Mouse (Mus musculus) liver, embryonic 11.5 days (tissue): ENCODE data around the gene Wrap53. TPM values are rescaled to one million over a fixed set of nuclear protein-coding genes. Genes with fewer than 3 reads are reported as not detected.

Source experiments
- ATAC-seq: fragments of 200-750 bp; cut with Nextera tagmentation; replicated peaks from 2 replicates; pipeline ENCODE4 v1.8.0; 2017; ENCODE audit warnings: moderate number of reproducible peaks, mild to moderate bottlenecking, moderate TSS enrichment, moderate library complexity; ENCODE audit not compliant: low FRiP score
- DNase-seq: peaks from one replicate; pipeline ENCODE4 v3.0.0-alpha.2; 2017; ENCODE audit warnings: low spot score
- H3K27ac ChIP-seq: fragments of 300-500 bp; sonication (generic); 2 replicates; pipeline ENCODE4 v1.5.1; 2014; ENCODE audit warnings: mild to moderate bottlenecking, low read depth, low read length, control low read depth
- H3K27me3 ChIP-seq: fragments of 300-500 bp; sonication (generic); replicated peaks from 2 replicates; pipeline ENCODE4 v1.6.1; 2014; ENCODE audit warnings: low read length, mixed read lengths; ENCODE audit not compliant: control insufficient read depth, insufficient read depth
- H3K36me3 ChIP-seq: fragments of 300-500 bp; sonication (generic); 2 replicates; pipeline ENCODE4 v1.6.1; 2014; ENCODE audit warnings: mild to moderate bottlenecking, low read length, moderate library complexity, mixed read lengths; ENCODE audit not compliant: control insufficient read depth, insufficient read depth
- H3K4me1 ChIP-seq: fragments of 300-500 bp; sonication (generic); replicated peaks from 2 replicates; pipeline ENCODE4 v1.6.1; 2014; ENCODE audit warnings: low read length, mixed read lengths; ENCODE audit not compliant: control insufficient read depth, insufficient read depth
- H3K4me2 ChIP-seq: fragments of 300-500 bp; sonication (generic); 2 replicates; pipeline ENCODE4 v1.6.1; 2014; ENCODE audit warnings: mild to moderate bottlenecking, control low read depth, moderate library complexity
- H3K4me3 ChIP-seq: fragments of 300-500 bp; sonication (generic); 2 replicates; pipeline ENCODE4 v1.5.1; 2014; ENCODE audit warnings: low read depth, low read length, control low read depth
- H3K9ac ChIP-seq: fragments of 300-500 bp; sonication (generic); 2 replicates; pipeline ENCODE4 v1.6.1; 2014; ENCODE audit warnings: low read depth, low read length, control low read depth
- H3K9me3 ChIP-seq: fragments of 300-500 bp; sonication (generic); 2 replicates; pipeline ENCODE4 v1.6.1; 2016; ENCODE audit warnings: low read length, inconsistent platforms, mixed read lengths; ENCODE audit not compliant: control insufficient read depth
- WGBS: fragments of 180-500 bp; shearing (Covaris S2); extraction: QIAGEN DNeasy Blood & Tissue Kit; methylation state at CpG from one replicate; pipeline ENCODE4 v1.1.7; 2014; 5-methylcytosine and 5-hydroxymethylcytosine counted together
- polyA plus RNA-seq: library from polyadenylated mRNA; unstranded; fragments of >200 nt; fragmentation: Nextera tagmentation; extraction: Ambion mirVana; gene quantifications from 2 replicates; pipeline ENCODE4 v1.2.1, GENCODE M21; 2014

Gene Wrap53
- polyA plus RNA-seq, 1 experiment from 2014 or later, result 39.3 TPM

- 0 out of 2 replicates have a peak overlapping the region, but pooled peaks have one; percentile 36 for H3K9ac ChIP-seq
- 17% methylated on average over 30 of the region's 30 CpGs for WGBS
- no peak overlapping the region for H3K27ac ChIP-seq
- H3K4me1 ChIP-seq, result no peaks in the 10 kb centered on the region
- H3K9me3 ChIP-seq, result no peaks in the 10 kb centered on the region
- H3K4me2 ChIP-seq, result peak overlapping the region; percentile 54
- peaks cover 12% of the 10 kb centered on the region for H3K27me3 ChIP-seq
- 0 out of 2 replicates have a peak overlapping the region, but pooled peaks have one; percentile 0 for H3K4me3 ChIP-seq
- DNase-seq (no peak), ATAC-seq (no peak)
- no peaks in the 10 kb centered on the region for H3K36me3 ChIP-seq
These were observed 52.7 kb downstream of the Wrap53 start for GRCm38 (mm10) chr11:69527098-69528030.

DNA sequence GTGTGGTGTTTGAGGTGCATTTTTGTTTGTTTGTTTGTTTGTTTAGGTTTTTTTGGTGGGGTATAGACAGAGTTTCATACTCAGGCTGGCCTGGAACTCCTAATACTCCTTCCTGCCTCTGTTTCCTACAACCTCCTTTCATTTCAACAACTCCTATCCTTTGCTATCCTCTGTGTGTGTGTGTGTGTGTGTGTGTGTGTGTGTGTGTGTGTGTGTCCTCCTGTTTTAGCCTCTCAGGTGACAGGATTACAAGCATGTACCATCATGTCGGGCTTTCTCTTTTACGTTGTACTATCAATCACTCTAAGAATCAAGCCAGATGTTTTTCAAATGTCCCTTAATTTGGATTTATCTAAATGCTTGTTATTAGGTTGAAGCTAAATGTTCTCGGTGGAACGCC is 53.4 kb downstream of the Wrap53 start:
- Histone ChIP-seq H3K4me1 (peaks cover 4% of the 10 kb centered on the region; the same call in 1 of the 2 replicates), H3K36me3 (no peaks in the 10 kb centered on the region), H3K27me3 (peaks cover 12% of the 10 kb centered on the region), H3K9ac (no peak overlapping the region), H3K4me2 (no peak overlapping the region), H3K9me3 (no peaks in the 10 kb centered on the region), H3K4me3 (no peak overlapping the region), H3K27ac (no peak overlapping the region)
- ATAC-seq (no peak), DNase-seq (no peak)
- 58% methylated on average over 4 of the region's 4 CpGs for WGBS

DNA sequence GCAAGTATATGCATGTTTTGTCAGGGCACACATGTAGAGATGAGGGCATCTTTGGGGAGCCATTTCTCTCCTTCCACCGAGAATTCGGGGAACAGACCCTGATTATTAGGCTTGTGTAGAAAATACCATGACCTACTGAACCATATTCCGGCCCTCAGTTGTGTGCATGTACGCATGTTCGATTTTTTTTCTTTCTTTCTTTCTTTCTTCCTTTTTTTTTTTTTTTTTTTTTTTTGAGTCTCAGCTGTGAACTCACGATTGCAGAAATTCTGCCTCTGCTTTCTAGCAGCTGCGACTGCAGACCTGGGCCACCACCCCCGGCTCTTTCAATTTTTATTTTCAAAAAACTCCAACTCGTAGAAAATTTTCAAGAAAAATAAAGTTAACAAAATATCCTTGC is 54.4 kb downstream of the Wrap53 start:
- WGBS, result 78% methylated on average over 9 of the region's 9 CpGs
- Histone ChIP-seq H3K27ac (no peak overlapping the region), H3K4me1 (peaks cover 14% of the 10 kb centered on the region), H3K4me2 (no peak overlapping the region), H3K4me3 (no peak overlapping the region), H3K9me3 (no peaks in the 10 kb centered on the region), H3K27me3 (peaks cover 12% of the 10 kb centered on the region), H3K36me3 (no peaks in the 10 kb centered on the region), H3K9ac (no peak overlapping the region)
- DNase-seq (no peak), ATAC-seq (no peak)

GRCm38 (mm10) chr11:69523651-69524050 is 56.4 kb downstream of the Wrap53 start:
- H3K9ac ChIP-seq, result no peak overlapping the region
- H3K36me3 ChIP-seq, result no peaks in the 10 kb centered on the region
- peaks cover 14% of the 10 kb centered on the region for H3K4me1 ChIP-seq
- no peak overlapping the region for H3K4me2 ChIP-seq
- DNase-seq (no peak), ATAC-seq (no peak)
- H3K27me3 ChIP-seq, result peaks cover 9% of the 10 kb centered on the region
- H3K9me3 ChIP-seq, result no peaks in the 10 kb centered on the region
- WGBS, result 84% methylated on average over 4 of the region's 4 CpGs
- H3K4me3 ChIP-seq, result no peak overlapping the region
- no peak overlapping the region for H3K27ac ChIP-seq

DNA sequence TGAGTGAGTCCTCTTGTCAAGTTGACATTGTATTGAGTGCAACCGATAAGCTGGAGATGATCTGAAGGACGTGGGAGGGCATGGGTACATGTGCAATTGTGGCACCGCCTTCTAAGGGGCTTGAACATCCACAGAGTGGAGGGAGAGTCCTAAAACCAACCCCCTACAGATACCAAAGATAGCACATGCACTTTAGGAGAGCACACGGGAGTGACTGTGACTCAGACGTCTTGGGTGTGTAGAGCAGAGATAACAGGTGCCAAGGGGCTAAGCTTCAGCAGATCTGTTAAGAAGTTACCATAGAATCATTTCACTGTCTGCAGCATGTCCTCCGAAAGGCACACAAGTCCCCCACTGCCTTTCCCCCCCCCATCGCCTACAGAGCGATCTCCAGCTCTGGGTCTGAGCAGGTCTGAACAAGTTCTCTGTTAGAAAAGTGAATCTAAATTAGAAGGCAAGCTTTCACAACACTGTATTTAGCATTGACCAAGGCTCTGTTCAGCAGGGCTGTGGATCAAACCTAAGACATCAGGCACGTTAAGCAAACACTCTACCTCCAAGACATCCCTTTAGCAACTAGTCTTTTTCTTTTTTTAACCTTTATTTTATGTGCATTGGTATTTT is 58.4 kb downstream of the Wrap53 start:
- Histone ChIP-seq H3K27ac (no peak overlapping the region), H3K4me2 (no peak overlapping the region), H3K4me3 (no peak overlapping the region), H3K4me1 (peaks cover 14% of the 10 kb centered on the region), H3K27me3 (peaks cover 2% of the 10 kb centered on the region; the same call in 1 of the 2 replicates), H3K9me3 (no peaks in the 10 kb centered on the region), H3K36me3 (no peaks in the 10 kb centered on the region), H3K9ac (no peak overlapping the region)
- 56% methylated on average over 9 of the region's 9 CpGs for WGBS
- DNase-seq (no peak), ATAC-seq (peak; percentile 39; the same call in 1 of the 2 replicates)

DNA sequence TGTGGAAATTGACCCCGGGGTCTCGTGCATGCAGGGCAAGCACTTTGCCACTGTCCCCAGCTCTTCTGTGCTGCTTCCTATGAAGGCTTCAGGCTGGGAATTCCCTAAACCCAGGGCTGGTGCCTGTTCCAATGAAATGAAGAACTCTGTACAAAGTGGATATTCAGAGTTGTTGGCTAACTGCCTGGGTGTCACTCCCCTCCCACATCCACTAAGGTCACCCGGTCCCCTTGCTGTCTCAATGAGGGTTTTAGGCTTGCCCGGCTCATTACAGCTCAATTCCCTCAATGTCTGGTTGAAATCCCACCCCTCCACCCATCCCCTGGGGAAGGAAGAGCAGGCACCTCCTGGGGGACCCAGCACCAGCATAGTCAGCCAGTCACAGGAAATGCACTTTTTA is 60.1 kb downstream of the Wrap53 start:
- ATAC-seq (no peak), DNase-seq (no peak)
- no peak overlapping the region for H3K27ac ChIP-seq
- 77% methylated on average over 4 of the region's 4 CpGs for WGBS
- no peak overlapping the region for H3K4me2 ChIP-seq
- H3K4me3 ChIP-seq, result no peak overlapping the region
- no peak overlapping the region for H3K9ac ChIP-seq
- H3K4me1 ChIP-seq, result peaks cover 14% of the 10 kb centered on the region
- no peaks in the 10 kb centered on the region for H3K9me3 ChIP-seq
- peaks cover 6% of the 10 kb centered on the region; the same call in 1 of the 2 replicates for H3K27me3 ChIP-seq
- no peaks in the 10 kb centered on the region for H3K36me3 ChIP-seq

GRCm38 (mm10) chr11:69516661-69517060 is 63.4 kb downstream of the Wrap53 start:
- ATAC-seq (no peak), DNase-seq (no peak)
- Histone ChIP-seq H3K36me3 (no peaks in the 10 kb centered on the region), H3K4me2 (no peak overlapping the region), H3K4me1 (peaks cover 20% of the 10 kb centered on the region), H3K9ac (no peak overlapping the region), H3K4me3 (no peak overlapping the region), H3K27ac (no peak overlapping the region), H3K27me3 (peaks cover 6% of the 10 kb centered on the region; the same call in 1 of the 2 replicates), H3K9me3 (no peaks in the 10 kb centered on the region)
- WGBS, result 63% methylated on average over 3 of the region's 3 CpGs

GRCm38 (mm10) chr11:69516151-69516640 is 63.9 kb downstream of the Wrap53 start:
- Histone ChIP-seq H3K36me3 (no peaks in the 10 kb centered on the region), H3K27me3 (peaks cover 6% of the 10 kb centered on the region; the same call in 1 of the 2 replicates), H3K27ac (no peak overlapping the region), H3K4me3 (no peak overlapping the region), H3K4me1 (peaks cover 20% of the 10 kb centered on the region), H3K9me3 (no peaks in the 10 kb centered on the region), H3K9ac (no peak overlapping the region), H3K4me2 (no peak overlapping the region)
- WGBS, result 67% methylated on average over 15 of the region's 15 CpGs
- no peak for ATAC-seq
- no peak for DNase-seq
